Mouse (Mus musculus) testis, postnatal 14 days (tissue): Measurements from ENCODE around the gene Odf2l.

ENCODE experiments used
- DNase-seq: peaks from one replicate; pipeline ENCODE4 v3.0.0; 2021; ENCODE audit warnings: low spot score

Odf2l gene

DNA sequence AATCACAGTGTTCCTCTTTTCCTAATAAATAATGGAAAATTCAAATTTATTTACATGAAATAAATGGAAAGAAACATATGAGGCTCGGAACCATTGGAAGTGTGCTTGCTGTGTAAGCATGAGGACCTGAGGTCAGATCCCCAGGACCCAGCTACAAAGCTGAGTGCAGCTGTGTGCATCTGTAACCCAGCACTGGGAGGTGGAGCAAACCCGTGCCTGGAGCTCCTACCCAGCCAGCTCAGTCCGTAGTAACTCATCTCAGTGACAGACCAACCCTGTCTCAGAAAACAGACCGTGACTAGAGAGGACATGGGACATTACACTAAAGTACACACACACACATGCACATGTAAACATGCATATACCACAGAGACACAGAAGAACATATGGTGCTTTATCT lies 21.8 kb downstream of the Odf2l start:
- no peak for DNase-seq

DNA sequence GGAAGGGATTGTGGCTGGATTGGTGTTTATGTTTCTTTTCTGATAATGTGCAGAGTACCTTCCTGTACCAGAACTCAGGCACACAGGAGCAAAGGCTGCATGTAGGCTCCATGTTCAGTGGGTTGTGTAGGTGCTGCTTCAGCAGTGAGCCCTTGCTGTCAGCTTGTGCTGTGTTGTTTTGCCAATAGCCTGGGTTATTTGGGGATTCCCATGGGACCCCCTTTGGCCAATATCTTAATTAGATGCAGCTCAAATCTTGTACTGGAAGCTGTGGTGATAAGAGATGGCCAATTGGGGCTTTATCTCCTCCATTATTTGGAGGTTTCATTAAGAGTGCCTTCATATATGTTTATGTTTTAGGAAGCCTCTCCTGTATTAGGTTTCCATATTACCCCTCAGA lies 24.5 kb downstream of the Odf2l start:
- DNase-seq: no peak

DNA sequence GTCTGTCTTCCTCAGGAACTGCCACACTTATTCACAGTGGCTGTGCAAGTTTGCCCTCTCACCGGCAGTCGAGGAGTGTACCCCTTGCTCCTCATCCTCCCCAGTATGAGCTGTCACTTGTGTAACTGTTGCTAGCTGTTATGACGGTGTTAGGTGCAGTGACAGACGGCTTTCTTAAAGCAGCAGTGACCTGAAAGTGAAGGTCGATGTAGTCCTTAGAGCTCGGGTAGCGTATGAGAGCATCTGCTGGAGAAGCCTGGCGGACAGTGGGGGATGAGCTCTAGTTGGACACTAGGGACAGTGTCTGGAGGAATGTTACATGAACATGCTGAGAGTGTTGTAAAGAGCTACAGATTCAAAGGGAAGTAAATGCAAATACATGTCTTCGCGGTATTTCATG lies 25.5 kb downstream of the Odf2l start:
- no peak for DNase-seq

DNA sequence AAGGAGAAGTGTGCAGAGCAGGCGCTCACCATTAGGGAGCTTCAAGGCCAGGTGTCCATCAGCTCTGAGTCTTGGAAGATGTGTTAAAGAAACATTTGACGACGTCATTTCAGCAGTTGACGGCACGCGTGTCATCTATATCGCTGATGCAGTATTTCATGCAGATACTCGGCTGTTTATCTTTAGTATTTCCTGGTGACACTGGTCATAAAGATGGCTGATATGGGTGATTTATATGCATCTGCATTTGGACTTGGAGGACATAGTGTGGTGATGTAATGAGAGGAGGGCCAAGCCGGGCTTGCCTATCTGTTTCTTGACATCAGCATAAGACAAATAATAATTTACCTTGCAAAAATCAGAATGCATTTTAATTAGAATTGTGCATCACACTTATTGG lies 28.5 kb downstream of the Odf2l start:
- no peak for DNase-seq

DNA sequence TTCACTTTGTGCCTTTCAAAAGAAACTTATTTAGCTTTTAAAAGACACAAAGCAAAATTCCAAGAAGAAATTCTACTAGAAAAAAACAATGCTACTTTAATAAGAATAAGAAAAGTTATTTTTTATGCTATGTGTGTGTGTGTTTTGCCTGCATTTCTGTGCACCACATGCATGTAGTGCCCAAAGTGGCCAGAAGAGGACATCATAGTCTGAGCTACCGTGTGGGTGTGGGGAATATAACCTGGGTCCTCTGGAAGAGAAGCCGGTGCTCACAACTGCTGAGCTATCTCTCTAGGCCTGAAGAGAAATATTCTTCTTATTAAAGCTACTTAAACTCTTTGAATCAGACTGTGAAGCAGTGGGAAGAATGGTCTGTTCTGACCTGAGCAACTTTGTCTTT lies 29.1 kb downstream of the Odf2l start:
- DNase-seq: no peak

DNA sequence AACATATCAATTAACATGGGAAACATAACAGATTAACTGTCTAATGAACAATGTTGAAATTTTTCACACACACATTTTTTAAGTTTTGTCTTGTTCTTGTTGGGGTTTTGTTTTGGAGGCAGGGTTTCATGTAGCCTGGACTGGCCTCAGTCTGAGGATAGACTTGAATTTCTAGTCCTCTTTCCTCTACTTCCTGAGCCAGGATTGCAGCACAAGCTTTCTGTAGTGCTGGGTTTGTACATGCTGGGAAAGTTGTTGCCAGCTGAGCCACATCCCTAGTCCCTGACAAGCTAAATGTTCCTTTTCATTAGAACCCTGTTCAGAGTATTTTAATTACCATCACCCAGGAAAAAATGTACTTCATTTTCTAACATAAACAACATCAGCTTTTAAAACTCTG lies 29.6 kb downstream of the Odf2l start:
- no peak for DNase-seq

DNA sequence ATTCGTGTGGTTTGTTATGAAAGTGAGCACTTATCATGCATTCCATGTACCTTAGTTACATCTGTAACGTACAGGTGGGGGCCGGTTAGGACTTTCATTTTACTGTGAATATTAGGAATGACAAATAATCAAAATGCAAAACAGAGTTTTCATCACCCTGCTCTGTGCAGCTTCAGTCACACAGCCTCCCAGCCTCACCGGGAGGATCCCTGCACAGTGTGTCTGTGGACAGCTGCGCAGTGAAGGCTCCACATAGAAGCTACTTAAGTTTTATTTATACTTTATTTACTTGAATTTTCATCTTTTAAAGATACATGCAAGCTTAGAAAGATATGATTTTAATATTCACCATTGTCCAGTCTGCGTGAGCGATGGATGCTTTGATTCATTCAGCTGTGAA lies 32.7 kb downstream of the Odf2l start:
- no peak for DNase-seq

DNA sequence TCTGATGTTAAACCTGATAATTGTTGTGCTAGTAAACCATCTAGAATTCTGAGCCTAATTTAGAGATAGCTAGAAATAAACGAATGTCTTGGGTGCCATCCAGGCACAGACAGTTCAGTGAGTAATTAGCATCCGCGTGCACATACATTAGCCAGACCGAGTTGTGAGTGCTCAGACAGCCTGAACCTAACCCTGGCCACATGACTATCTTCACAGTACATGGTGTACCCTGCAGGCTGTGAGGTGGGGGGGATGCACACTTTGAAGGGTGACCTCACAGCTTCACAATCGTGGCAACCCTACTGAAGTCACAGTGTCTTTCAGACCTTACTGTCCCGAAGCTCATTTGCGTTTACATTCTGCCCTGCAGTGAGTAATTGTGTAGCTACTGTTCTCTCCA lies 33.5 kb downstream of the Odf2l start:
- DNase-seq: no peak

DNA sequence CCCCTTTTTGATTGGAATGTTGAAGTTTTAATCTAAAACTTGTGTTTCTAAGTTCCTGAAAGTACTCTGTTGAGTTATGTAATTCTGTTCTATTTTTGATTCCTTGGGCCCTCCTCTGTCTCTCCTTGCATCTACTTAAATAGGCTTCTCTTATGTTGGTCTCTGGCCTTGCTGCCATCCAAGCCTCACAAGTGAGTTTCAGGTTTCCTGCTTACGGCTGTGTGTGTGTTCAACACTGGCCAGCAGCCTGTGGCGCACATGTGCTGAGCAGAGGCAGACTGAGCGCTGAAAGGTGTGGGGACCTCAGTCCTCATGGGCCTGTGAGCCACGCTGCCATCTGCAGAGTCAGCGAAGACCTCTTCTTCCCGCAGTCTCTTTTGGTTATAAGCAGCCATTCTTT lies 38.5 kb downstream of the Odf2l start:
- DNase-seq: no peak

DNA sequence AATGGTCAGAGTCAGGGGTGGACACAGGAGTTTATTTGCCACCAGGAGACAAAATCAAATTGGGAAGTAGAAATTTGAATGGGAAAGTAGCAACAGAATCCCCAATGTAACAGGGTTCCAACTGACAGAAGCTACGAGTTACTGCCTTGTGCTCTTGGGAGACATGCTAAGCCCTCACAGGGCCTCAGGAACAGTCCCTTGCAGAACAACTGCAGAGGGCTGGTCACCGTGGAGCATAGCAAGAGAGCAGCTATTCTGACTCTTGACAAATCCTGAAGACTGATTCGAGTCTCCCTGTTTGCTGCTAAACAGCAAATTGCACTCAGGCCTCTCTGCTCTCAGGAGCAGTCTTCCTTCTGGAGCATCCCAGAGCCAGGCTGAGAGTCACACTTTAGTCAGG lies 40.1 kb downstream of the Odf2l start:
- no peak for DNase-seq

DNA sequence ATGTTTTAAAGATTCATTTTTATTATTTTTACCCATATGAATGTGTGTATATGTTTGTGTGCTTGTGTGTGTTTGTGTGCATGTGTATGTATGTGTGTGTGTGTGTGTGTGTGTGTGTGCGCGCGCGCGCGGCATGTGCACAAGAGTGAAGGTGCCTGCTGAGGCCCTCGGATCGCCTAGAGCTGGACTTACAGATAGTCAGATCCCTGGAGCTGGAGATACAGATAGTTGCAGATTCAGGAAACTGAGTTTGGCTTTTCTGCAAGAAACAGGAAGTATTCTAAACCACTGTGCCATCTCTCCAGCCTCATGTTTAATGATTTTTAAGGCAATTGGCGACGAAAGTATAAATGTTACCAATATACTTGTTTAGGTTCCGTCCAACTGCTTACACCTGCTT lies 48.4 kb downstream of the Odf2l start:
- DNase-seq: no peak

DNA sequence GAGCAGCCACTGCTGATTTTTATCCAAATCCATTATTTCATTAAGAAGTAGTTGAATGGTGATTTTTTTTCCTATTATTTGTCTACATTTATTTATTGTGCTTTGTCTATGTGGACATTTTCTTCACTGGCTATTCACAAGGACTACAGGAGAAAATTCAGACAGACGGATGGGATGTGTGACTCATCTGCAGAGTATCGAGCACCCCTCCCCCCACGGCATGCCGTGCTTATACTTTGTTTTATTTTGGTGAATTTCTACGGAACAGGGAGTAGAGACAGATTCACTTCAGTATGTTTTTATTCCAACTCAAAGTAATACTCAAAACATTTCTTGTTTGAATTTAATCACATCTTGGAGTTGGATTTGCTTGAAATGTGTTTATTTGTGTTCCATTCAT lies 49.4 kb downstream of the Odf2l start:
- DNase-seq: no peak

DNA sequence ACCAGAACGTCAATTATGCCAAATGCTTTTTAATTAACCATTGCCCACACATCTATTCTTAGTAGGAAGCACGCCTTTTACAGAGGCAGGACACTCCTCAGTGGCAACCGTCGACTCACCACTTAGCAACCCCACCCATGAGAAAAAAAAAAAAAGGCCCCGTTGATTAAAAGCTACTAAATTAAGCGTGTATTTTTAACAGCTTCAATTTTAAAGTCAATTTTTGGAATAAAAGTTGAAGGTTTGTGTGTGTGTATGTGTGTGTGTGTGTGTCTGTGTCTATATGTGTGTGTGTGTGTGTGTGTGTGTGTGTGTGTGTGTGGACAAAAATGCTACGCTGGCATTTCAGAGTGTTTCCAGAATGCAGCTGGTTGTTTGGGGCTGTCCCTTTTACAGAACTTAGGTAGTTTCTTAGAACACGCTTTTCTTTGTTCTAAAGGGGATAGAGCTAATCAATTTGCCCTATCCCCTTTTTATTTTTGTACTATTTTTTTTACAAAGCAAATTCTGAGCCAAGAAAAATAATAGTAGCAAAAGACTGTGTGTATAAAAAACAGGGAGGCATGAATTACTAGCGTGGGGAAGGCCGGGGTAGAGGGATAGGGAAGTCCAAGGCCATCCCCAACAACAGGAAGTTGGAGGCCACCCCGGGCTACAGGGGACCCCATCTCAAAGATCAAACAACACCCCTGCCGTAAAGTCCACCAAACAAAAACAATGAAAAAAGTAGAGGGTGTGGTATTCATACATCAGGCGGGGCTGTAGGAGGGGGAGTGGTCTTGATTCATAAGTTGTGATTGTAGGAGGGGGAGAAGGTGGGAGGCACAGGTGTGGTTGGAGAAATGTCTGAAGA lies 50.7 kb downstream of the Odf2l start:
- no peak for DNase-seq

DNA sequence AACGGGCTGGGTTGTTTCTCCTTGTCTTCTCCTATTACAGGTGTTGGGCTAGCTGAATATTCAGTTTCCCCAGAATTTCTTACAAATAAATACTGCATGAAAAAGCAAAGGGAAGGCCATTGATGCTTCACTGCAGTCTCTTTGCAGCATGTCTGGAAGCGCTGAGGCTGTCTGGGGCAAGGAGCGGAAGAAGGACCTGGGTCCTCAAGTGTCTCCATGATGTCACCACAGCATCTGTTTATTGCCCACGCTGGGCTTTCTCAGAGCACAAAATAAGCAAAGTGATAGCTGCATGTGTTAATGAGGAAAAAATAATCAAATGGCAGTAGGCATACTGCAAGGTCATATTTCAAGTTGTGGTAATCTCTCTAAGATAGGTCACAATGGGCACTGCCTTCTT lies 51.6 kb downstream of the Odf2l start:
- DNase-seq: no peak

DNA sequence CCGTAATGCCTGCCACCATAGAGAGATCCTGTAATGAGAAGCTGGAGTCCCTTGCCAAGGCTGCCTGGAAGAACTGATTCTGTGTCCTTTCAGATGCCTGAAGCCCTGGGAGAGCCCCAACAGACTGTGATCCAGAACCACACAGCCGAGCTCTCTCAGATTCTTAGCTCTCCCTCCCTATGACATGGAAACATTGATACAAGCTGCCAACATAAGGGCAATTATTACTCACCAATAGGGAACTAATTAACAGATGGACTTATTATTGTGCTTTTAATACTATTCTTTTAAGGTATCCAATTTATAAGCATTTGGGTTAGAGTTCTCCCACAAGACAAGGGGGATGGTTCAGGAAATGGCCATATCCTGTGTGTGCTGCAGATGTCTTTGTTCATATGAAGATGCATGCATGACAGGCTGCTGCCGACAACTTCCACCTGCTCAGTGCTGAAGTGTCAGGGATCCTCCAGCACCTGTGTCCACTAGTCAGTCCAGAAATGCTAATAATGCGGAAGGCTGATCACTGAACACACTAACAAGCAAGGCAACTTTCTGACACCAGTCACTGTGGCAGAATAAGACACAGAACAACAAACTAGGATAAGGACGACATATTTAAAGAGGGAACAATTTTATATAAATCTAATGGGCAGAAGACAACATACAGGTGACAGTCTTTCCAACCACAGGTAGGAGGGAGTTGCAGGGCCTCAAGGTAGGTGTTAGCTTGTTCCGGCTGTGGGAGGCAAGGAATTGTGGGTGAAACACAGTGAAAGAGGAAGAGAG lies 52.4 kb downstream of the Odf2l start:
- no peak for DNase-seq

DNA sequence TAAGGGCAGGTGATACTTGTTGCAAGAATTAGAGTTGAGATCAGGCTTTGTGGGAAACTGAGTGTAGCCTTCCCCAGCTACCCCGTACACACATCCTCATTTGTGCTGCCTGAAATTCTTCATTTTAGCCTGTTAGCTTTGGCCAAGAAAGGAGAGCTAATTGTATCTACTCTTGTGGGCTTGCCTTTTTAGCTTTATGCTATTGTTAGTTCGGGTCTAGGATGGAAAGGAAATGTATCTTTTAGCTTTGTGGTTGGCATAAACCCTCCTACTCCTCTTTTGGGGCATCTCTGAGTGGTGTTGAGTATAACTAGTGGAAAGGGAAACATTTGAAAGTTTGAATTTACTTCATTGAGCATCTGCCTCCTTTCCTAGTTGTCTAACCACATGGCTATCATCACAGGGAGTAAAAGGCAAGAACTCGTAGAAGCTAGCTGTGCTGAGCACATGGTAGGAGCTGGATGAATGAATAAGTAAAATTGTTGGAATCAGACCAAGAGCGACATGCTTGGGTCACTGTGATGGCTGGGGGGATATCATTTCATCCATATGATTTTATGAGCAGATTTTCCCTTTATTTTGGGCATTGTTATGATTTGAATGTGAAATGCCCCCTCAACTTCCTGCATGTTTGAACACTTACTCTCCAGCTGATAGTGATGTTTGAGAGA lies 53.1 kb downstream of the Odf2l start:
- no peak for DNase-seq

DNA sequence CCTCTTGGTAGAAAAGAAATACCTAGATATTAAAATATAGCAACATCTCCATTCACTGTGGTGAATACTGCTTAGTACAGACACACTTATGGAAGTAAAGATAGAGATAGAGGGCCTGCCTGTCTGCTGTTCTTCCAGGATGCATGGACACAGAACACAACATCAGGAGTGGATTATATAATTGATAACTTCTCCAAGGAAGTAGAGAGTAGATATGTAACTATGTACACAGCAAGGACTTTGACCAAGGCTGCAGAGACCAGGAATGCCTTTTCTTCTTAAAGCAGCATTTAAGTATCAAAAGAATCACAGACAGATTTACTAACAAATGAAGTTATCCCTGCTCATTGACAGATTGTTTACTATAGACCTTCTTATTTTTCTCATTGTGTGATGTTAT lies 66.3 kb downstream of the Odf2l start:
- DNase-seq: no peak

DNA sequence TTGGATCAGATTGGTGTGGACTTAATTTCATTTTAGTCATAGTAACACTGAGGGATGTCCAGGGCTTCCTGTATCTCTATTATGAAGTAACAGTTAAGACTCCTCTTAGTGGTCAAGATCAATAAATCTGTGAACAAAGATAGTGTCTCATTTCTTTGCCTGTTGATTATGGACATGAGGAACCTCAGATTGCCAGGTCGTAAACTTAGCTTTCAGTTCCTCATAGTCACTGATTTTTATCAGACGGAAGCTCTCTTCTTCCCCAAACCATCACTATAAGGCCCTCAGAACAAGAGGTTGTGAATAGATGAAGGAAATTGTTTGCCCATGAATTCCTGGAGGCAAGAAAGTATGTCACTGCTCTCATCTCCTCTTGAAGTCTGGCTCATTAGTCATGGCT lies 73.6 kb downstream of the Odf2l start:
- no peak for DNase-seq

DNA sequence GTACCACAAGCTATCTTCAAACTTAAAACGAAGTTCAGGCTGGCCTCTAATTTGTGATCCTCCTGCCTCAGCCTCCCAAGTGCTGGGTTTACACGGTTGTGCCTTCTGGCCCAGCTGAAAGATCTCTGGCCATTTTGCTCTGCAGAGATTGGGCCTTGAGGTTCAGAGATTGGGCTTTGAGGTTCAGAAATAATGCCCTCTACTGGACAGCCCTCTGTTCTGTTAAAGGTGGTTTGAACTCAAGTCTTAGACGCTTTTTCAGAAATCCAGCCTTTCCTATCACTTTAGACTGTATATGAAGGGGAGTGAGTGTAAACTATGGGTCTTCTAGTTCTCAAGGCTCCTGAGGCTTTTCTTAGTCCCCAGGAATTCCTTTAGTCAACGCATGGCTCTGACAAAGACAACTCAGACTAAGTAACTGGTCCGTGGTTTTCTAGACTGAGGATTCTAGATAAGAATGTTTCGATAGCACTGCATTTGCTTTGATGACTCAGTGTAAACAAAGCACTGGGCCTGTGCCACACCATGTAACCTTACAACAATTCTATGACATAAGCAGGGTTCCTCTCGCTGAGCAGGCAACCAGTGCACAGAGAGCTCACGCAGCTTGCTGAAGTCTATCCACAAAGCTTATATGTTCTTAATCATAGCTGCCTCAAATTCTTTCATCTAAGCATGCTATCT lies 77.0 kb downstream of the Odf2l start:
- DNase-seq: no peak

DNA sequence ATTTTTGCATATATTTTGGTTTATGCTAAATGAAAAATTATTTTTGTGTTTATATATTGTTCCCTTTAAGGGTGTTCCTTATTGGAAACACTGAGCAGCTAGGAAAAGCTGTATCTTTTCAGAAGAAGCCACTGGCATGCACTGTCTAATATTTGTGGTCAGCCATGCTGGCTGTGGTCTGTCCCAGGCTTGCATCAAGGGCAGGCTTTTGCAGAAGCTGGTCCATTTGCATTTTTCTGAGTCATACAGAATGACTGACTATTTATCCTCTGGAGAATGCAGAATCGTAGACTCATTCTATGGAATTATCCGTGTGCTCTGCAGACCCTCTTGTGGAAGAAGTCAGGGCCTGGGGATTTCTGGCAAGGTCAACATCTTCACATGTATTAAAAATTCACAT lies 79.7 kb downstream of the Odf2l start:
- no peak for DNase-seq
